Mouse (Mus musculus): ENCODE measurements around the gene Vmn1r3. TPM values are rescaled to one million over a fixed set of nuclear protein-coding genes. Genes with fewer than 3 reads are reported as not detected.

The Vmn1r3 gene
- polyA plus RNA-seq, 1 experiment from 2014 or later = not detected

Other genes starting within 250 kb of the Vmn1r3 start
- gene Vmn1r2, start 18.0 kb downstream of the Vmn1r3 start, polyA plus RNA-seq (2015; fragmentation: Nextera tagmentation; extraction: Ambion mirVana) = not detected in 2 replicates